Mouse (Mus musculus) thymus, adult 2 months (tissue): ENCODE measurements around the gene Fzd2.

Source experiments
- CTCF ChIP-seq: fragments of 200-500 bp; IDR thresholded peaks from 2 replicates; pipeline ENCODE4 v1.5.1; 2012; ENCODE audit warnings: mild to moderate bottlenecking, control low read depth, low read length, moderate library complexity, borderline replicate concordance; ENCODE audit not compliant: control insufficient read depth, poor library complexity, insufficient read depth; ENCODE audit errors: extremely low read depth
- POLR2A ChIP-seq: fragments of 200-500 bp; IDR thresholded peaks from 2 replicates; pipeline ENCODE4 v1.6.1; 2012; ENCODE audit warnings: mild to moderate bottlenecking, low read length, control low read depth, moderate library complexity; ENCODE audit not compliant: control insufficient read depth, poor library complexity, insufficient read depth; ENCODE audit errors: extremely low read depth

DNA sequence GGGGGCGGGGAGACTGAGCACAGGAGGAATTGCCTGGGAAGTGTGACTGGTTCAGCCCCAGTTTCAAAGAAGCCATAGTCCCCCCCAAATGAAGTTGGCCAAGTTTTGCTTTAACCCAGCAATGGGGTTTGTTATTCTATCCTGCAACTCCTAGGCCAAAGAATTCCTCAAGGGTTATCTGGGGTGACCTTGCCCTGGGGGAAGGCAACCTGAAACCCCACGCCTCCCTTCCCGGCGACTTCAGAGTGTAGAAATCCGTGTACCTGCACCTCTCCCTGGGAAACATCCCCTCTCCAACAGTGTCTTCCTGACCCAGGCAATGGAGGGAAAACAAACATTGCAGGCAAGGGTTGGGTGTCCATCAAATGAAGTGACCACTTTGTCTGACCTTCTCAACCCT lies 21.5 kb upstream of the Fzd2 start:
- TF ChIP-seq CTCF, result no peak
- no peak for TF ChIP-seq POLR2A
